Mouse (Mus musculus): ENCODE measurements around the gene Slc31a1. TPM values are rescaled to one million over a fixed set of nuclear protein-coding genes. Genes with fewer than 3 reads are reported as not detected.

Gene Slc31a1
- polyA plus RNA-seq, 1 experiment = 20.8 TPM

DNA sequence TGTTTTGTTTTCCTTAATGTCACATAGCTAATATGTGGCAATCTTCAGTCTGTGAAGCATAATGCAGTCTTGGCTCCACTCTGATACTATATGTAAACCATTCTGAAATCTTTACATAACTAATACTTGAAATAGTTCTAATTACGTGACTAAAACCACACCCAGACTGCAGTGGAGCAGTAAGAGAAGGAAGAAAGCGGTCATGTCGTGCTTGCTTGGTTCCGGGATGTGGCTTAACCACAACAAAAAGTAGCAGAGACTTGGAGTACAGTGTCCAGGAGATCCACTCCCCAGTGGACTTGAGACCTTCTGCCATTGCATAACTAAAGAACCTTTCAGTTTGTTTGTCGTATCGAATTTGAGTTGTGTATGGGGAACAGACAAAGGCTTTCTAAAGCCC lies 7.1 kb downstream of the Slc31a1 start:
- TF ChIP-seq CTCF (IDR thresholded peaks at IDR 0.05; ENCODE audit: borderline replicate concordance, insufficient read depth, low read depth, low read length) (no peak), POLR2A (IDR thresholded peaks at IDR 0.05; ENCODE audit: borderline replicate concordance, insufficient read depth, low read length) (no peak)
- no peaks in the 10 kb centered on the region for H3K4me1 ChIP-seq (ENCODE audit: control insufficient read depth, insufficient read depth, low read length)
- no peak overlapping the region for H3K27ac ChIP-seq (ENCODE audit: insufficient read depth, low read length)
- H3K4me3 ChIP-seq (replicated peaks; ENCODE audit: insufficient read depth, low read depth, low read length) = no peak overlapping the region
- H3K27me3 ChIP-seq (ENCODE audit: control insufficient read depth, insufficient read depth, low read length) = no peaks in the 10 kb centered on the region
- WGBS = 90% methylated on average over 6 of the region's 6 CpGs
- no peak for DNase-seq

- no peak overlapping the region for H3K4me3 ChIP-seq (replicated peaks; ENCODE audit: insufficient read depth, low read depth, low read length)
- TF ChIP-seq CTCF (IDR thresholded peaks at IDR 0.05; ENCODE audit: borderline replicate concordance, insufficient read depth, low read depth, low read length) = no peak
- no peak for TF ChIP-seq POLR2A (IDR thresholded peaks at IDR 0.05; ENCODE audit: borderline replicate concordance, insufficient read depth, low read length)
- no peak overlapping the region for H3K27ac ChIP-seq (ENCODE audit: insufficient read depth, low read length)
- no peak for DNase-seq
- H3K27me3 ChIP-seq (ENCODE audit: control insufficient read depth, insufficient read depth, low read length) = no peaks in the 10 kb centered on the region
- 82% methylated on average over 3 of the region's 3 CpGs for WGBS
- H3K4me1 ChIP-seq (ENCODE audit: control insufficient read depth, insufficient read depth, low read length) = no peaks in the 10 kb centered on the region
Measured at GRCm38 (mm10) chr4:62369091-62369490, 8.6 kb downstream of the Slc31a1 start.

- WGBS = 26% methylated on average over 1 of the region's 1 CpGs
- no peak overlapping the region for H3K4me3 ChIP-seq (replicated peaks; ENCODE audit: insufficient read depth, low read depth, low read length)
- no peak overlapping the region for H3K27ac ChIP-seq (ENCODE audit: insufficient read depth, low read length)
- TF ChIP-seq CTCF (IDR thresholded peaks at IDR 0.05; ENCODE audit: borderline replicate concordance, insufficient read depth, low read depth, low read length) = no peak
- TF ChIP-seq POLR2A (IDR thresholded peaks at IDR 0.05; ENCODE audit: borderline replicate concordance, insufficient read depth, low read length) = no peak
- H3K4me1 ChIP-seq (ENCODE audit: control insufficient read depth, insufficient read depth, low read length) = no peaks in the 10 kb centered on the region
- DNase-seq = no peak
- H3K27me3 ChIP-seq (ENCODE audit: control insufficient read depth, insufficient read depth, low read length) = no peaks in the 10 kb centered on the region
Measured at GRCm38 (mm10) chr4:62372410-62372809, 11.9 kb downstream of the Slc31a1 start.

- no peaks in the 10 kb centered on the region for H3K4me1 ChIP-seq (ENCODE audit: control insufficient read depth, insufficient read depth, low read length)
- no peak overlapping the region for H3K27ac ChIP-seq (ENCODE audit: insufficient read depth, low read length)
- 89% methylated on average over 9 of the region's 9 CpGs for WGBS
- no peak for DNase-seq
- TF ChIP-seq CTCF (IDR thresholded peaks at IDR 0.05; ENCODE audit: borderline replicate concordance, insufficient read depth, low read depth, low read length) (no peak), POLR2A (IDR thresholded peaks at IDR 0.05; ENCODE audit: borderline replicate concordance, insufficient read depth, low read length) (no peak)
- no peaks in the 10 kb centered on the region for H3K27me3 ChIP-seq (ENCODE audit: control insufficient read depth, insufficient read depth, low read length)
- H3K4me3 ChIP-seq (replicated peaks; ENCODE audit: insufficient read depth, low read depth, low read length) = no peak overlapping the region
Measured at GRCm38 (mm10) chr4:62372818-62373520, 12.4 kb downstream of the Slc31a1 start.

DNA sequence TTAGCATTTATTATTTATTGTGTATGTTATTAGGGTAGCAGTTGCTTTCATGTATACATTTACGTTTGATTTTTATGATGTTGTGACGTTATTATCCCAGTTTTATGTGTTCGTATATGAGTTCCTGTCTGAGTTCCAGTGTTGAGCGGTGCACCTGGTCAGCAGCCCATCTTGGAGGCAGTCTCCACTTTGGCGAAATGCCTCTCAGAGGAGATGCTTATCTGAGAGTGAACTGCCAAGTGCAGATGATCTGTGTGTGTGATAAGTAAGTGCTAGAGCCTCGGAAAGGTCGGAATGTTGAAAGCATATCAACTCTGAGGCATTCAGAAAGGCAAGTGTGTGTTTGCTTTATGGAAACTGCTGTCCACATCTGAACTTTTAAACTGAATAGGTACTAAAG lies 13.1 kb downstream of the Slc31a1 start:
- 53% methylated on average over 7 of the region's 7 CpGs for WGBS
- H3K27me3 ChIP-seq (ENCODE audit: control insufficient read depth, insufficient read depth, low read length) = no peaks in the 10 kb centered on the region

DNA sequence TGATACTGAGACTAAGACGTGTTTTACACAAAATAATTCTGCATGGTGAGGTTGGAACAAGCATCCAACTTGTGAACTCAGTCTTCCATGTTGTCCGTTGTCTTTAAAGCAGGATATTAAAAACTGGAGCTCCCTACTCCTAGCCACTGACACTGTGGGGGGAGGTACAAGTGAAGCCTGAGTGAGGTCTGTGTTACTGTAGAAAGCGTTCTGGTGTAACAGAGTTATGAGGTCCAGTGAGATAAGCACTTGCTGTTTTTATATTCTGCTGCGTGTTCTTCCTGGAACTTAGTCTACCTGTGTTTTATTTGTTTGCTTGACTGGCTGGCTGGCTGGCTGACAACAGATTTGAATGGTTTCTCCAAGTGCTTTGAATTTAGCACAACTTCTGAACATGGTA lies 13.8 kb downstream of the Slc31a1 start:
- H3K4me3 ChIP-seq (replicated peaks; ENCODE audit: insufficient read depth, low read depth, low read length) = no peak overlapping the region
- no peak overlapping the region for H3K27ac ChIP-seq (ENCODE audit: insufficient read depth, low read length)
- H3K27me3 ChIP-seq (ENCODE audit: control insufficient read depth, insufficient read depth, low read length) = no peaks in the 10 kb centered on the region
- no peaks in the 10 kb centered on the region for H3K4me1 ChIP-seq (ENCODE audit: control insufficient read depth, insufficient read depth, low read length)
- TF ChIP-seq POLR2A (IDR thresholded peaks at IDR 0.05; ENCODE audit: borderline replicate concordance, insufficient read depth, low read length) (no peak), CTCF (IDR thresholded peaks at IDR 0.05; ENCODE audit: borderline replicate concordance, insufficient read depth, low read depth, low read length) (no peak)
- 82% methylated on average over 4 of the region's 4 CpGs for WGBS
- no peak for DNase-seq

More for the DNA sequence above, 13.1 kb downstream of the Slc31a1 start:
- no peak for DNase-seq
- H3K27ac ChIP-seq (ENCODE audit: insufficient read depth, low read length) = no peak overlapping the region
- no peak overlapping the region for H3K4me3 ChIP-seq (replicated peaks; ENCODE audit: insufficient read depth, low read depth, low read length)
- no peaks in the 10 kb centered on the region for H3K4me1 ChIP-seq (ENCODE audit: control insufficient read depth, insufficient read depth, low read length)
- TF ChIP-seq POLR2A (IDR thresholded peaks at IDR 0.05; ENCODE audit: borderline replicate concordance, insufficient read depth, low read length) (no peak), CTCF (IDR thresholded peaks at IDR 0.05; ENCODE audit: borderline replicate concordance, insufficient read depth, low read depth, low read length) (no peak)

DNA sequence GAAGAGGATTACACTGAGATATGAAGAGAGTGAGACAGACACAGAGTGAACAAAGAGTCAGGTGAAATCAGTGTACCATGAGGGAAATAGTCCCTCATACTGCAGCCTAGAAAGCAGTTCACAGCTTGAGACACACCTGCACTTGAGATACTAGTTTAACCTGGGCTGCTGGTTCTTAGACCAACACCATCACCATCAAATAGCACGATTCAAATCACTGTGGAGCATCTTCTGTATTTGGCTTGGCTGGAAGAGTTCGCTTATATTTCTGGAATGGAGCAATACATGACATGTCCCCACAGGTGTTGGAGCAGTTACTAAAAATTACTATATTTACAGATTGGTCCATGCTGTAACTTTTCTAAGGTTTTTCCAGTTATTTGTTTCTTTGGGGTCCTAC lies 15.6 kb downstream of the Slc31a1 start:
- no peaks in the 10 kb centered on the region for H3K27me3 ChIP-seq (ENCODE audit: control insufficient read depth, insufficient read depth, low read length)
- H3K4me1 ChIP-seq (ENCODE audit: control insufficient read depth, insufficient read depth, low read length) = no peaks in the 10 kb centered on the region
- H3K27ac ChIP-seq (ENCODE audit: insufficient read depth, low read length) = no peak overlapping the region
- no peak overlapping the region for H3K4me3 ChIP-seq (replicated peaks; ENCODE audit: insufficient read depth, low read depth, low read length)
- WGBS = 86% methylated on average over 2 of the region's 2 CpGs
- no peak for DNase-seq
- no peak for TF ChIP-seq POLR2A (IDR thresholded peaks at IDR 0.05; ENCODE audit: borderline replicate concordance, insufficient read depth, low read length)
- no peak for TF ChIP-seq CTCF (IDR thresholded peaks at IDR 0.05; ENCODE audit: borderline replicate concordance, insufficient read depth, low read depth, low read length)

- no peak for TF ChIP-seq POLR2A (IDR thresholded peaks at IDR 0.05; ENCODE audit: borderline replicate concordance, insufficient read depth, low read length)
- no peak for TF ChIP-seq CTCF (IDR thresholded peaks at IDR 0.05; ENCODE audit: borderline replicate concordance, insufficient read depth, low read depth, low read length)
- no peak overlapping the region for H3K4me3 ChIP-seq (replicated peaks; ENCODE audit: insufficient read depth, low read depth, low read length)
- H3K4me1 ChIP-seq (ENCODE audit: control insufficient read depth, insufficient read depth, low read length) = no peaks in the 10 kb centered on the region
- 93% methylated on average over 9 of the region's 9 CpGs for WGBS
- no peak for DNase-seq
- no peak overlapping the region for H3K27ac ChIP-seq (ENCODE audit: insufficient read depth, low read length)
- H3K27me3 ChIP-seq (ENCODE audit: control insufficient read depth, insufficient read depth, low read length) = no peaks in the 10 kb centered on the region
Measured at GRCm38 (mm10) chr4:62379724-62380381, 19.3 kb downstream of the Slc31a1 start.
